Mouse (Mus musculus): ENCODE data around the gene Cfdp1. TPM values are rescaled to one million over a fixed set of nuclear protein-coding genes. Genes with fewer than 3 reads are reported as not detected.

Cfdp1 gene
- polyA plus RNA-seq, 1 experiment: 2.2 TPM

DNA sequence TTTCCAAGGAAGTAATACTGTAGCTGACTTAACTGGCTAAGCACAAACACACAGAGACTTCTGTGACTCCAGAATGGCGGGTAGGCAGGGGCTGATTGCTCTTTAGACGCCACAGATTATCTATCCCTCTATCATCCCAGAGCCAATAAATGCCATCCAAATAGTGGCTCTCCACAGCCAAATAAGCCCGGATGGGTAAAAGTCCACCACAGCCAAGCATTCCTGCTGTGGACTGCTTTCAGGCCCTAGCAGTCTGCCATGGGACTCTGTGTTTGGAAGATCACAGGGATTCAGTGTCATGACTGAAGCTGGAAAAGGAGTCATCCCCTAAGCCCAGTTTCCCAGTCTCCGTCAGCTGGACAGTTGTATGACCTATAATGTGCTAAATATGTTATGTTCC is 126.5 kb downstream of the Cfdp1 start:
- Histone ChIP-seq H3K4me1 (ENCODE audit: control insufficient read depth) (peaks cover 15% of the 10 kb centered on the region), H3K9me3 (ENCODE audit: control insufficient read depth, low read length) (no peaks in the 10 kb centered on the region), H3K36me3 (ENCODE audit: control insufficient read depth) (no peaks in the 10 kb centered on the region), H3K4me3 (replicated peaks) (no peak overlapping the region), H3K27me3 (ENCODE audit: control insufficient read depth) (peaks cover 42% of the 10 kb centered on the region)
- TF ChIP-seq TAL1 (IDR thresholded peaks at IDR 0.05; ENCODE audit: low read length): no peak
- TF ChIP-seq GATA1 (IDR thresholded peaks at IDR 0.05; ENCODE audit: low read length): no peak

DNA sequence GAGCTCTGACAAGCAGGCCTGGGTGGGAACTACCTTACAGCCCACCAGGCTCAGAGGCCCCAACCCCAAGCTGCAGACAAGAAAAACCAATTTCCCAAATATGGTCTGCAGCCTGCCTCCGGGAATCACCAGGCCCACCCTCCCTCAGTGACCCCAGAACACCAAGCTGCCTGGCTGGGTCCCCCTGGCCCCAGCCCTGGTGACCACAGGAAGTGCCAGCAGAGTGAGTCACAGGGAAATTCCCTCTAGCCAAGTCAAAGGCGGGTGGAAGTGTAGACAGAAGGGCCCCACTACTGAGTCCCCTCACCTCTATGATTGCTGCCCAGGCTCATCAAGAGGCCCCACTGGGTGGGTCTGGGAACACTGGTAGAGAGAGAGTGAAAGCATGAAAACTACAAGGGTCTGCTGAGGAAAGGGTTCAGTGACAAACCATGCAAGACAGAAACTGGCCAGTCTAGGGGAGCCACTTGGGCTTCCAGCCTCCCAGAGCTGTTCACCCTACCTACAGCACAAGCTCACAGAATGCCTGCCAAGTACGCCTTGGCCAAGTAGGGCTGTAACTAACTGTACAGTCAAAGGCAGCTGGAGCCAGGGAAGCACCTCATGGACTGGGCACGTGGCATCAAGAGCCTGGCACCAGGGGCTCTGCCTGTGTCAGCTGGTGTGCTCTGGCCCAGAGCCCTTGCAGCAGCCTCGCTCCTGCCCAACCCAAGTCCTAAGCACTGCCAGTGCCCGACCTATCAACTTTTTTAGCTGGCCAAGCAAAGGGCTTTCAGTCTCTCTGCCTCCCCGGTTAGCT is 127.8 kb downstream of the Cfdp1 start:
- no peaks in the 10 kb centered on the region for H3K9me3 ChIP-seq (ENCODE audit: control insufficient read depth, low read length)
- peaks cover 6% of the 10 kb centered on the region for H3K4me1 ChIP-seq (ENCODE audit: control insufficient read depth)
- TF ChIP-seq GATA1 (IDR thresholded peaks at IDR 0.05; ENCODE audit: low read length): no peak
- no peak for TF ChIP-seq TAL1 (IDR thresholded peaks at IDR 0.05; ENCODE audit: low read length)
- H3K27me3 ChIP-seq (ENCODE audit: control insufficient read depth): peaks cover 30% of the 10 kb centered on the region
- no peak overlapping the region for H3K4me3 ChIP-seq (replicated peaks)
- no peaks in the 10 kb centered on the region; the same call in 1 of the 2 replicates for H3K36me3 ChIP-seq (ENCODE audit: control insufficient read depth)

DNA sequence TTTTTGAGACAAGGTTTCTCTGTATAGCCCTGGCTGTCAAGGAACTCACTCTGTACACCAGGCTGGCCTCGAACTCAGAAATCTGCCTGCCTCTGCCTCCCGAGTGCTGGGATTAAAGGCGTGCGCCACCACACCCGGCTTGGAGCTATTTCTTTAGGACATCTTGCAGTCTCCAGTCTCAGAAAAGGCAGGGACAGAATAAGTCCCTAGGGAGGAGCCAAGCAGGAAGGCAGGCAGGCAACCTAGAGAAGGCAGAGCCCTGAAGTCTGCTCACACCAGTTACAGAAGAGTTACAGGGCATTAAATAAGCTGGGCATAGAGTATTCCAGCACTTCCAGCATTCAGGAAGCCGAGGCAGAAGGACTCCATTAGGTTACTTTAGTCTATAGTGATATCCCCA is 128.8 kb downstream of the Cfdp1 start:
- peaks cover 8% of the 10 kb centered on the region; the same call in 1 of the 2 replicates for H3K36me3 ChIP-seq (ENCODE audit: control insufficient read depth)
- TF ChIP-seq TAL1 (IDR thresholded peaks at IDR 0.05; ENCODE audit: low read length) (no peak), GATA1 (IDR thresholded peaks at IDR 0.05; ENCODE audit: low read length) (no peak)
- H3K27me3 ChIP-seq (ENCODE audit: control insufficient read depth): peaks cover 20% of the 10 kb centered on the region
- H3K4me3 ChIP-seq (replicated peaks): no peak overlapping the region
- H3K4me1 ChIP-seq (ENCODE audit: control insufficient read depth): peaks cover 2% of the 10 kb centered on the region; the same call in 1 of the 2 replicates
- H3K9me3 ChIP-seq (ENCODE audit: control insufficient read depth, low read length): no peaks in the 10 kb centered on the region

DNA sequence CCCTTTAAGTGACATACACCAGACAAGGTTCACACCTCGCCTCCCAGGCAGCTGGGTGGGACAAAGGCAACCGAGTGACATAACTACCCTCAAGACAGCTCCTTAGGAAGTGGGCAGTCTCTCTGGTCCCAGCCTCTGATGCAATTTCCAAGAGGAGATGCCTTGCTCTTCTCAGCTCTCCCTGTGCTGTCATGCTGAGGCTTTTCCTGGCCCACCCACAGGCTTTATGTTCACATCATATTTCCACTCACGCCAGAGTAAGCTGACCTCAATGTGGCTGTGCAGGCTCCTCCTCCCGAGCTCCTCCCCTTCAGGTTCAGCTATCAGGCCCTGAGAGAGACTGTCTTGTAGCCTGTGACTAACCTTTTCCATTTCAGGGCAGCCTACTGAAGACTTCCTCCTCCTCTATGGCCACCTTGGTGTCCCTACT is 134.0 kb downstream of the Cfdp1 start:
- peaks cover 16% of the 10 kb centered on the region for H3K4me1 ChIP-seq (ENCODE audit: control insufficient read depth)

DNA sequence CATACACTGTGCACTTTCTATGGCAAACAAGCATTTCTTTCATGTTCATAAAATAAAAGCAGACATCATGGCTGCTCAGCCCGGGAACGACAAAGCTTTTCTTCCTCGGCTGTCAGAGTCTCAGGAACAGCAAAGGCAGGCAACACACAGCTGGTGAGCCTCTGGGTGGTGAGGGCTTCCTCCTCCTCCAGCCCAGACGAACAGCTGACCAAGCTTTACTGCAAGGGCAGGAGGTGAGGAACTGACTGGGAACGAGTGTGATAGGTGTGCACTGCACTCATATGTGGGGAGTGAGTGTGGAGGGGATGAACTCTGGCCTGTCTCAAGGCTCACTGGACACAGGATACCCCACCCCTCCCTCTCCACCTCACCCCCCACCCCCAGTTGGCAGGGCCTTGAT is 135.2 kb downstream of the Cfdp1 start:
- no peaks in the 10 kb centered on the region for H3K27me3 ChIP-seq (ENCODE audit: control insufficient read depth)
- peaks cover 13% of the 10 kb centered on the region; the same call in 1 of the 2 replicates for H3K36me3 ChIP-seq (ENCODE audit: control insufficient read depth)
- H3K4me1 ChIP-seq (ENCODE audit: control insufficient read depth): peaks cover 16% of the 10 kb centered on the region
- no peak for TF ChIP-seq TAL1 (IDR thresholded peaks at IDR 0.05; ENCODE audit: low read length)
- no peak for TF ChIP-seq GATA1 (IDR thresholded peaks at IDR 0.05; ENCODE audit: low read length)
- H3K9me3 ChIP-seq (ENCODE audit: control insufficient read depth, low read length): no peaks in the 10 kb centered on the region
- no peak overlapping the region for H3K4me3 ChIP-seq (replicated peaks)

More for the DNA sequence above, 134.0 kb downstream of the Cfdp1 start:
- Histone ChIP-seq H3K36me3 (ENCODE audit: control insufficient read depth) (peaks cover 10% of the 10 kb centered on the region; the same call in 1 of the 2 replicates), H3K27me3 (ENCODE audit: control insufficient read depth) (no peaks in the 10 kb centered on the region), H3K9me3 (ENCODE audit: control insufficient read depth, low read length) (no peaks in the 10 kb centered on the region), H3K4me3 (replicated peaks) (no peak overlapping the region)
- TF ChIP-seq TAL1 (IDR thresholded peaks at IDR 0.05; ENCODE audit: low read length) (no peak), GATA1 (IDR thresholded peaks at IDR 0.05; ENCODE audit: low read length) (no peak)

Other genes starting within 250 kb of the Cfdp1 start
- not detected in 2 replicates for gene Ldhd, start 223.9 kb downstream of the Cfdp1 start, polyA plus RNA-seq (2012)
- gene Zfp1, start 210.9 kb downstream of the Cfdp1 start, polyA plus RNA-seq (2012): 0.03 and 0.17 TPM in 2 replicates
- gene Ctrb1, start 163.3 kb downstream of the Cfdp1 start, polyA plus RNA-seq (2012): not detected in 2 replicates
- gene Bcar1, start 110.5 kb downstream of the Cfdp1 start, polyA plus RNA-seq (2012): 0.05 and 0.07 TPM in 2 replicates
- gene Tmem170, start 22.5 kb upstream of the Cfdp1 start, polyA plus RNA-seq (2012): 0.07 and 0.08 TPM in 2 replicates
- gene Chst5, start 56.2 kb upstream of the Cfdp1 start, polyA plus RNA-seq (2012): not detected in 2 replicates
- 0.33 and 0.70 TPM in 2 replicates for gene Tmem231, start 79.6 kb upstream of the Cfdp1 start, polyA plus RNA-seq (2012)
- 2.0 and 3.3 TPM in 2 replicates for gene Gabarapl2, start 86.4 kb upstream of the Cfdp1 start, polyA plus RNA-seq (2012)
- 0.06 TPM in 1 of 2 replicates, not detected in the other for gene Adat1, start 138.0 kb upstream of the Cfdp1 start, polyA plus RNA-seq (2012)
- 5.8 and 6.3 TPM in 2 replicates for gene Kars, start 157.0 kb upstream of the Cfdp1 start, polyA plus RNA-seq (2012)
- 0.40 and 0.49 TPM in 2 replicates for gene Terf2ip, start 157.1 kb upstream of the Cfdp1 start, polyA plus RNA-seq (2012)
- gene Gm6793, start 160.7 kb upstream of the Cfdp1 start, polyA plus RNA-seq (2012): 0.12 TPM in 1 of 2 replicates, not detected in the other